Mouse (Mus musculus) T-helper 1 cell (primary cell): ENCODE measurements at regions not wholly inside any gene's neighbourhood (a gene's known extent, or its start where the extent isn't known, plus 50 kb on each side); places are given as distances from the start of the nearest gene placed in this dataset.

ENCODE experiments used
- in situ Hi-C: fragments of 300-600 bp; cut with MboI, MseI; formaldehyde crosslinking; loops from one replicate; pipeline ENCODE4 v1.15.1; 2025; ENCODE audit warnings: high pct_unique_total_duplicates

GRCm38 (mm10) chr6:50993952-50994351, 339.7 kb upstream of the Npvf start:
- in situ Hi-C loops = loop anchor here (25.0 kb wide), 1 partner anchor 907 kb away; no protein-coding TSS in a partner anchor

GRCm38 (mm10) chr6:51002713-51003112, 348.5 kb upstream of the Npvf start:
- in situ Hi-C loops = no loop called here

- in situ Hi-C loops = no loop called here
Observed at GRCm38 (mm10) chr6:51006074-51006591, 351.9 kb upstream of the Npvf start.

- in situ Hi-C loops = no loop called here
Observed at GRCm38 (mm10) chr6:51009526-51010340, 355.5 kb upstream of the Npvf start.

- in situ Hi-C loops = no loop called here
Observed at GRCm38 (mm10) chr6:51010536-51010935, 356.3 kb upstream of the Npvf start.

- in situ Hi-C loops = no loop called here
Observed at GRCm38 (mm10) chr6:51012086-51012830, 358.0 kb upstream of the Npvf start.

GRCm38 (mm10) chr6:51015735-51016134, 361.5 kb upstream of the Npvf start:
- in situ Hi-C loops = no loop called here

- in situ Hi-C loops = no loop called here
Observed at GRCm38 (mm10) chr6:51016441-51017070, 362.3 kb upstream of the Npvf start.

- in situ Hi-C loops = no loop called here
Observed at GRCm38 (mm10) chr6:51017260-51017999, 363.2 kb upstream of the Npvf start.

- in situ Hi-C loops = no loop called here
Observed at GRCm38 (mm10) chr6:51021206-51021605, 367.0 kb upstream of the Npvf start.

- in situ Hi-C loops = no loop called here
Observed at GRCm38 (mm10) chr6:51023361-51023760, 369.1 kb upstream of the Npvf start.

- in situ Hi-C loops = no loop called here
Observed at GRCm38 (mm10) chr6:51024756-51025155, 370.5 kb upstream of the Npvf start.

GRCm38 (mm10) chr6:51025411-51025810, 371.2 kb upstream of the Npvf start:
- in situ Hi-C loops = no loop called here

GRCm38 (mm10) chr6:51027296-51027695, 373.1 kb upstream of the Npvf start:
- in situ Hi-C loops = no loop called here

- in situ Hi-C loops = no loop called here
Observed at GRCm38 (mm10) chr6:51029516-51029915, 375.3 kb upstream of the Npvf start.

GRCm38 (mm10) chr6:51029953-51030352, 375.7 kb upstream of the Npvf start:
- in situ Hi-C loops = no loop called here

GRCm38 (mm10) chr6:51033835-51034234, 379.6 kb upstream of the Npvf start:
- in situ Hi-C loops = no loop called here

GRCm38 (mm10) chr6:51036074-51036473, 381.8 kb upstream of the Npvf start:
- in situ Hi-C loops = no loop called here

- in situ Hi-C loops = no loop called here
Observed at GRCm38 (mm10) chr6:51036553-51036952, 382.3 kb upstream of the Npvf start.

- in situ Hi-C loops = no loop called here
Observed at GRCm38 (mm10) chr6:51036956-51037355, 382.7 kb upstream of the Npvf start.

GRCm38 (mm10) chr6:51039486-51040180, 385.4 kb upstream of the Npvf start:
- in situ Hi-C loops = no loop called here
